Mouse (Mus musculus): Measurements from ENCODE around the gene Fuom. TPM values are rescaled to one million over a fixed set of nuclear protein-coding genes. Genes with fewer than 3 reads are reported as not detected.

Fuom gene
- total and polyA plus RNA-seq, 2 experiments from 2014 or later = 64.2 to 158 TPM

DNA sequence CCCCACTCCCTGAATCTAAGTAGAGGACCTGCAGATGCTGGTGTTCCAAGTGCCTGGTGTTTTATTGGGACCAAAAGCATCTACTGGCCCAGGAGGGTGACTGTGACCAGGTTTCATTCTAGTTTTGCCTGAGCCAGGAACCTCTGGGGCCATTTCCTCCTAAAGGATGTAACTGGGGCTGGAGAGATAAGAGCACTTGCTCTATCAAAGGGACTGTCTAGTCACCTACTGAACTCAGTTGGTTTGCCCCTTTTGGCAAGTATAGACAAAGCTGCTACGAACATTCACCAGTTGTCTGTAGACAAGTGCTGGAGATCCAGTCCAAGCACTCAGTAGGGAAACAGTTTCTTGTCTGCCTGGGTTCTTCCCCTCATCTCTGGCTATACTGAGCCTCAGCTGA is 3.8 kb downstream of the Fuom start:
- H3K36me3 ChIP-seq (replicated peaks; ENCODE audit: control insufficient read depth, insufficient read depth, low read length) = peaks cover 15% of the 10 kb centered on the region; the same call in 1 of the 2 replicates
- no peaks in the 10 kb centered on the region for H3K27me3 ChIP-seq (ENCODE audit: control insufficient read depth, insufficient read depth, low read length)
- no peak overlapping the region for H3K9ac ChIP-seq (replicated peaks; ENCODE audit: low read depth, low read length)
- H3K4me3 ChIP-seq (ENCODE audit: low read depth, low read length) = no peak overlapping the region
- no peaks in the 10 kb centered on the region for H3K9me3 ChIP-seq (replicated peaks; ENCODE audit: control insufficient read depth, low read length)
- DNase-seq (ENCODE audit: low spot score) = no peak
- no peak overlapping the region for H3K4me2 ChIP-seq (ENCODE audit: low read depth, low read length)
- no peak for ATAC-seq (ENCODE audit: insufficient read depth, low read depth)
- 71% methylated on average over 1 of the region's 1 CpGs for WGBS
- no peak overlapping the region for H3K27ac ChIP-seq (ENCODE audit: low read depth)
- H3K4me1 ChIP-seq (ENCODE audit: control insufficient read depth, insufficient read depth) = peaks cover 13% of the 10 kb centered on the region
- TF ChIP-seq CTCF (IDR thresholded peaks at IDR 0.05; ENCODE audit: low read depth) (no peak), EP300 (IDR thresholded peaks at IDR 0.05; ENCODE audit: low read depth) (no peak)

GRCm38 (mm10) chr7:140096055-140096454 is 6.2 kb downstream of the Fuom start:
- H3K27ac ChIP-seq (ENCODE audit: low read depth) = no peak overlapping the region
- H3K36me3 ChIP-seq (replicated peaks; ENCODE audit: control insufficient read depth, insufficient read depth, low read length) = peaks cover 15% of the 10 kb centered on the region; the same call in 1 of the 2 replicates
- no peaks in the 10 kb centered on the region for H3K9me3 ChIP-seq (replicated peaks; ENCODE audit: control insufficient read depth, low read length)
- H3K27me3 ChIP-seq (ENCODE audit: control insufficient read depth, insufficient read depth, low read length) = no peaks in the 10 kb centered on the region
- peaks cover 9% of the 10 kb centered on the region for H3K4me1 ChIP-seq (ENCODE audit: control insufficient read depth, insufficient read depth)
- no peak for ATAC-seq (ENCODE audit: insufficient read depth, low read depth)
- no peak for DNase-seq (ENCODE audit: low spot score)
- no peak overlapping the region for H3K4me3 ChIP-seq (ENCODE audit: low read depth, low read length)
- no peak for TF ChIP-seq EP300 (IDR thresholded peaks at IDR 0.05; ENCODE audit: low read depth)
- TF ChIP-seq CTCF (IDR thresholded peaks at IDR 0.05; ENCODE audit: low read depth) = no peak
- no peak overlapping the region for H3K9ac ChIP-seq (replicated peaks; ENCODE audit: low read depth, low read length)
- no peak overlapping the region for H3K4me2 ChIP-seq (ENCODE audit: low read depth, low read length)

- H3K36me3 ChIP-seq (replicated peaks; ENCODE audit: control insufficient read depth, insufficient read depth, low read length) = peaks cover 12% of the 10 kb centered on the region; the same call in 1 of the 2 replicates
- H3K4me1 ChIP-seq (ENCODE audit: control insufficient read depth, insufficient read depth) = peaks cover 9% of the 10 kb centered on the region
- H3K4me2 ChIP-seq (ENCODE audit: low read depth, low read length) = no peak overlapping the region
- no peaks in the 10 kb centered on the region for H3K9me3 ChIP-seq (replicated peaks; ENCODE audit: control insufficient read depth, low read length)
- H3K4me3 ChIP-seq (ENCODE audit: low read depth, low read length) = no peak overlapping the region
- H3K9ac ChIP-seq (replicated peaks; ENCODE audit: low read depth, low read length) = no peak overlapping the region
- DNase-seq (ENCODE audit: low spot score) (no peak), ATAC-seq (ENCODE audit: insufficient read depth, low read depth) (no peak)
- no peaks in the 10 kb centered on the region for H3K27me3 ChIP-seq (ENCODE audit: control insufficient read depth, insufficient read depth, low read length)
- H3K27ac ChIP-seq (ENCODE audit: low read depth) = no peak overlapping the region
- 32% methylated on average over 1 of the region's 1 CpGs for WGBS
- TF ChIP-seq EP300 (IDR thresholded peaks at IDR 0.05; ENCODE audit: low read depth) = no peak
These were observed 6.7 kb downstream of the Fuom start for GRCm38 (mm10) chr7:140095556-140095955.

- 29% methylated on average over 5 of the region's 5 CpGs for WGBS
- no peaks in the 10 kb centered on the region for H3K27me3 ChIP-seq (ENCODE audit: control insufficient read depth, insufficient read depth, low read length)
- TF ChIP-seq CTCF (IDR thresholded peaks at IDR 0.05; ENCODE audit: low read depth) = no peak
- no peak for TF ChIP-seq EP300 (IDR thresholded peaks at IDR 0.05; ENCODE audit: low read depth)
- H3K36me3 ChIP-seq (replicated peaks; ENCODE audit: control insufficient read depth, insufficient read depth, low read length) = peaks cover 12% of the 10 kb centered on the region; the same call in 1 of the 2 replicates
- H3K4me1 ChIP-seq (ENCODE audit: control insufficient read depth, insufficient read depth) = peaks cover 9% of the 10 kb centered on the region
- peak overlapping the region; percentile 18; the same call in 1 of the 2 replicates for H3K4me2 ChIP-seq (ENCODE audit: low read depth, low read length)
- H3K4me3 ChIP-seq (ENCODE audit: low read depth, low read length) = no peak overlapping the region
- H3K9ac ChIP-seq (replicated peaks; ENCODE audit: low read depth, low read length) = no peak overlapping the region
- peak; percentile 65 for ATAC-seq (ENCODE audit: insufficient read depth, low read depth)
- no peak for DNase-seq (ENCODE audit: low spot score)
- H3K9me3 ChIP-seq (replicated peaks; ENCODE audit: control insufficient read depth, low read length) = no peaks in the 10 kb centered on the region
- no peak overlapping the region for H3K27ac ChIP-seq (ENCODE audit: low read depth)
These were observed 7.3 kb downstream of the Fuom start for GRCm38 (mm10) chr7:140094954-140095353.

DNA sequence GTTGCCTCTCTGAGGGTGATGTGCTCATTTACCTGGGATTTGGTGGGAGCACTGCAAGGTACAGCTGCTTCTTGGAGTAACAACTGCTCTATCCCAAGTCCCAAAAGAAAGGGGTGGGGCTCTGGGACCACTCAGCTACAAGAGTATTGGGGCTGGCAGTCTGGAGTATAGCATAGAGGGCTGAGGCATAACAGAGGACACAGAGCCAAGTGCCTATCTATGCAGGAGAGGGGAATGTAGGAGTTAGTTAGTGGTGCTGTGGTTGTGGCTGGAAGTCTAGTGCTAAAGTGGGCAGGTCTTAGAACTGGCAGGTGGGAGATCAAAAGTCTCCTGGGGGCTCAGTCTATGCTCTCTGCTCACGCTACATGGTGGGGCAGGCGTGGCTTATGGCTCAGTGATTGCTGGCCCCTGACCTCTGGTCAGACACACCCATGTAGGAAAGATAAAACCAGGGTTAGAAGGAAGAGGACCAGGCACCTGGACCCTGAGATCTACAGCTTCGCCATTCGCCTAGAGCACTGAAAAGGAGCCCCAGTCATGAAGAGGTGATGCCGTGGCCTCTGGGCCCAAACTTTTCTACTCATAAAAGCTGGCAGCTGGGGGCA is 9.2 kb downstream of the Fuom start, which contains the start of gene Prap1:
Gene Prap1, plus strand, starts transcription at position 472 of the 605 bp plus-strand sequence.
- Histone ChIP-seq H3K4me1 (ENCODE audit: control insufficient read depth, insufficient read depth) (peaks cover 9% of the 10 kb centered on the region), H3K27ac (ENCODE audit: low read depth) (no peak within 1 kb of the TSS), H3K4me2 (ENCODE audit: low read depth, low read length) (no peak within 1 kb of the TSS), H3K27me3 (ENCODE audit: control insufficient read depth, insufficient read depth, low read length) (no peaks in the 10 kb centered on the region), H3K36me3 (replicated peaks; ENCODE audit: control insufficient read depth, insufficient read depth, low read length) (peaks cover 2% of the 10 kb centered on the region; the same call in 1 of the 2 replicates), H3K9ac (replicated peaks; ENCODE audit: low read depth, low read length) (no peak within 1 kb of the TSS), H3K9me3 (replicated peaks; ENCODE audit: control insufficient read depth, low read length) (no peaks in the 10 kb centered on the region), H3K4me3 (ENCODE audit: low read depth, low read length) (no peak within 1 kb of the TSS)
- no peak for DNase-seq (ENCODE audit: low spot score)
- no peak for TF ChIP-seq EP300 (IDR thresholded peaks at IDR 0.05; ENCODE audit: low read depth)
- no peak for TF ChIP-seq CTCF (IDR thresholded peaks at IDR 0.05; ENCODE audit: low read depth)
- WGBS = 72% methylated on average over 5 of the region's 5 CpGs
- ATAC-seq (ENCODE audit: insufficient read depth, low read depth) = no peak

DNA sequence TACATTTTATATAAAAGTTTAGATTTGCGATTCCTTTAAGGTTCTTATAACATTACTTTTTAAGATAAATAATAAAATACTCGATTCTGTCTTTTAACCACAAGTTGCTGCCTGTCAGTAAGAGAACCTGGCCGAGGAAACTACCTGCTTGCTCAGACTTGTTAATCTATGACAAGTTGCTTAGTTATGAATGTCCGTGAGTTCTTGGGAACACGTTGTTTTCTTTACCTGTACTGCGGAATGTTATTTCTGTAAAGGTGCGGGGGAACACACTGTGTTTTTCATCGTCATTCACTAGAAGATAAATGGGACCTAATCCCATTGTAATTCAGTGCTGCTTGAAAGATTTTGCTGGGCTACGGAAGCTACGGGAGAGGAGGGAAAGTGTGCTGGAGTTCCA is 11.6 kb downstream of the Fuom start:
- TF ChIP-seq EP300 (IDR thresholded peaks at IDR 0.05; ENCODE audit: low read depth) = no peak
- TF ChIP-seq CTCF (IDR thresholded peaks at IDR 0.05; ENCODE audit: low read depth) = no peak
- no peaks in the 10 kb centered on the region for H3K9me3 ChIP-seq (replicated peaks; ENCODE audit: control insufficient read depth, low read length)
- H3K4me3 ChIP-seq (ENCODE audit: low read depth, low read length) = no peak overlapping the region
- H3K9ac ChIP-seq (replicated peaks; ENCODE audit: low read depth, low read length) = no peak overlapping the region
- peaks cover 9% of the 10 kb centered on the region for H3K4me1 ChIP-seq (ENCODE audit: control insufficient read depth, insufficient read depth)
- ATAC-seq (ENCODE audit: insufficient read depth, low read depth) (no peak), DNase-seq (ENCODE audit: low spot score) (no peak)
- H3K36me3 ChIP-seq (replicated peaks; ENCODE audit: control insufficient read depth, insufficient read depth, low read length) = no peaks in the 10 kb centered on the region
- no peaks in the 10 kb centered on the region for H3K27me3 ChIP-seq (ENCODE audit: control insufficient read depth, insufficient read depth, low read length)
- WGBS = 74% methylated on average over 10 of the region's 10 CpGs
- H3K4me2 ChIP-seq (ENCODE audit: low read depth, low read length) = no peak overlapping the region
- H3K27ac ChIP-seq (ENCODE audit: low read depth) = no peak overlapping the region
